Mouse (Mus musculus) cerebellum, adult 2 months (tissue): ENCODE data around the gene Zfp593.

Experiments
- CTCF ChIP-seq: fragments of 200-500 bp; IDR thresholded peaks from 2 replicates; pipeline ENCODE4 v1.5.1; 2011; ENCODE audit warnings: low read depth, mild to moderate bottlenecking, control low read depth, low read length, moderate library complexity, borderline replicate concordance; ENCODE audit not compliant: insufficient read depth
- POLR2A ChIP-seq: fragments of 200-500 bp; IDR thresholded peaks from 2 replicates; pipeline ENCODE4 v1.6.1; 2011; ENCODE audit warnings: low read length, control low read depth, borderline replicate concordance; ENCODE audit not compliant: insufficient read depth

GRCm38 (mm10) chr4:134287575-134288025, 42.2 kb upstream of the Zfp593 start, which contains the start of gene Pdik1l:
- TF ChIP-seq CTCF (no peak), POLR2A (peak; percentile 24; the same call in 1 of the 2 replicates)
